ENCODE assay signal across 8 mouse cellular contexts in the genomic region with DNA sequence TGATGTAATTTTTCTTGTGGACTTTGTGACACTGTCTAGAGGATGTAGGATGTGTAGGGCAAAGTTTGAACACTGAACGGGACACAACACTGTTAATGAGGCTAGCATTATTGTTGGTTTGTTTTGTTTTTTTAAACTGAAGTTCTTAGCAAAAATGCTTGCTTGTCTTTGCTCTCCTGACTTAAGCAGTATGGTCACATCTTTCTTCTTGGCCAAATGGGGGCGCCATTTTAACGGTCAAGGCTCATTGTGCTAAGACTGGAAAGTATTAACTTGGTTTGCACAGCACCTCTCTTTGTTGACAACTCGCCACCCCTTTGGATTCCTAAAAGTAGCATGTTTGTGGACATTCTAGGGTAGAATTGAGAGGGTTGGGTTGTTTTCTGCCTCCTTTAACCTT. TPM values are rescaled to one million over a fixed set of nuclear protein-coding genes. Genes with fewer than 3 reads are reported as not detected.
A peak's percentile ranks its signal among the peaks of the same experiment; 100 is the strongest.
DNase-seq lines count a peak whose midpoint lies in the region; ATAC-seq and TF ChIP-seq lines count a peak whose summit lies in the region.

No protein-coding gene starts in this region.

- WGBS in heart, adult 2 months: 14% methylated on average over 4 of the region's 4 CpGs
- WGBS in heart, embryonic 13.5 days: 16% methylated on average over 4 of the region's 4 CpGs
- WGBS in limb, embryonic 10.5 days: 29% methylated on average over 4 of the region's 4 CpGs
- WGBS in midbrain, postnatal 0 days: 23% methylated on average over 4 of the region's 4 CpGs

- no peak for TF ChIP-seq EP300 in heart, adult 2 months (IDR thresholded peaks at IDR 0.05; ENCODE audit: insufficient read depth, low read depth, low read length)
- TF ChIP-seq EP300 in ES-Bruce4 (IDR thresholded peaks at IDR 0.05; ENCODE audit: insufficient read depth, low read depth, low read length): no peak

- peaks cover 2% of the 10 kb centered on the region for H3K4me1 ChIP-seq in heart, adult 2 months (ENCODE audit: control insufficient read depth, insufficient read depth, low read length)
- no peaks in the 10 kb centered on the region for H3K4me1 ChIP-seq in ES-Bruce4 (ENCODE audit: control insufficient read depth, insufficient read depth, low read length)
- H3K4me1 ChIP-seq in heart, embryonic 13.5 days: peaks cover 27% of the 10 kb centered on the region
- H3K4me1 ChIP-seq in limb, embryonic 10.5 days: peaks cover 25% of the 10 kb centered on the region
- 0 out of 2 replicates have a peak, but pooled peaks cover 9% of the 10 kb centered on the region for H3K4me1 ChIP-seq in midbrain, postnatal 0 days (ENCODE audit: insufficient read depth, low read length)

- H3K27ac ChIP-seq in heart, adult 2 months: no peak overlapping the region
- no peak overlapping the region for H3K27ac ChIP-seq in ES-Bruce4 (ENCODE audit: insufficient read depth, low read length)
- no peak overlapping the region; the same call in 1 of the 2 replicates for H3K27ac ChIP-seq in heart, embryonic 13.5 days (replicated peaks)
- peak overlapping the region; percentile 94; the same call in 1 of the 2 replicates for H3K27ac ChIP-seq in limb, embryonic 10.5 days
- no peak overlapping the region for H3K27ac ChIP-seq in midbrain, postnatal 0 days (ENCODE audit: low read depth, low read length)

- H3K4me3 ChIP-seq in heart, adult 2 months: no peak overlapping the region; the same call in 1 of the 2 replicates
- H3K4me3 ChIP-seq in ES-Bruce4 (ENCODE audit: low read depth, low read length): peak overlapping the region; percentile 18
- peak overlapping the region; percentile 72 for H3K4me3 ChIP-seq in heart, embryonic 13.5 days
- peak overlapping the region; percentile 79 for H3K4me3 ChIP-seq in limb, embryonic 10.5 days
- peak overlapping the region; percentile 62 for H3K4me3 ChIP-seq in midbrain, postnatal 0 days (ENCODE audit: low read depth, low read length)

- no peak for ATAC-seq in heart, embryonic 13.5 days (ENCODE audit: extremely low read depth, insufficient number of reproducible peaks, low FRiP score, low TSS enrichment)
- no peak for ATAC-seq in midbrain, postnatal 0 days (ENCODE audit: low FRiP score)

- peaks cover 4% of the 10 kb centered on the region for H3K36me3 ChIP-seq in heart, adult 2 months (ENCODE audit: control insufficient read depth, insufficient read depth, low read length)
- H3K36me3 ChIP-seq in ES-Bruce4 (ENCODE audit: control insufficient read depth, insufficient read depth, low read length, poor library complexity, severe bottlenecking): peaks cover 42% of the 10 kb centered on the region
- peaks cover 58% of the 10 kb centered on the region for H3K36me3 ChIP-seq in heart, embryonic 13.5 days
- H3K36me3 ChIP-seq in limb, embryonic 10.5 days: peaks cover 61% of the 10 kb centered on the region
- H3K36me3 ChIP-seq in midbrain, postnatal 0 days (ENCODE audit: insufficient read depth, low read length): peaks cover 37% of the 10 kb centered on the region

- no peaks in the 10 kb centered on the region for H3K9me3 ChIP-seq in ES-Bruce4 (replicated peaks; ENCODE audit: control insufficient read depth, insufficient read depth, low read length, poor library complexity, severe bottlenecking)
- no peaks in the 10 kb centered on the region for H3K9me3 ChIP-seq in heart, embryonic 13.5 days
- H3K9me3 ChIP-seq in limb, embryonic 10.5 days (replicated peaks): no peaks in the 10 kb centered on the region
- no peaks in the 10 kb centered on the region for H3K9me3 ChIP-seq in midbrain, postnatal 0 days (ENCODE audit: low read length)

- no peak for DNase-seq in heart, adult 2 months
- DNase-seq in heart, adult 9 months (ENCODE audit: low spot score in 2 of 2): no peak
- peak; percentile 45 for DNase-seq in cerebellum, adult 9-11 months
- DNase-seq in limb, embryonic 10.5 days (ENCODE audit: low spot score): no peak
- peak; percentile 42 for DNase-seq in midbrain, postnatal 0 days (ENCODE audit: low spot score)
- DNase-seq in spleen, postnatal 4 days (ENCODE audit: low spot score in 2 of 2): no peak

- no peaks in the 10 kb centered on the region; the same call in 1 of the 2 replicates for H3K79me2 ChIP-seq in heart, adult 2 months (replicated peaks; ENCODE audit: control insufficient read depth, insufficient read depth, low read length)

- H3K4me2 ChIP-seq in heart, embryonic 13.5 days: peak overlapping the region; percentile 86
- H3K4me2 ChIP-seq in midbrain, postnatal 0 days (ENCODE audit: low read depth, low read length, poor library complexity, severe bottlenecking): peak overlapping the region; percentile 62

- peak; percentile 59 for TF ChIP-seq CTCF in heart, adult 2 months (IDR thresholded peaks at IDR 0.05)
- peak; percentile 27 for TF ChIP-seq CTCF in ES-Bruce4 (IDR thresholded peaks at IDR 0.05; ENCODE audit: low read depth, low read length)
- TF ChIP-seq CTCF in midbrain, postnatal 0 days (IDR thresholded peaks at IDR 0.05): peak; percentile 62

- no peak for TF ChIP-seq POLR2A in heart, adult 2 months (IDR thresholded peaks at IDR 0.05; ENCODE audit: insufficient read depth, low read depth, low read length)
- TF ChIP-seq POLR2A in ES-Bruce4 (IDR thresholded peaks at IDR 0.05; ENCODE audit: insufficient read depth, low read length): no peak

- intact Hi-C loops in heart, adult 2 months (cut with DNase I): loop anchor here (2.0 to 5.0 kb wide), 2 partner anchors 65 to 145 kb away; no protein-coding TSS in a partner anchor

- H3K27me3 ChIP-seq in heart, adult 2 months (ENCODE audit: control insufficient read depth, insufficient read depth, low read length): no peaks in the 10 kb centered on the region
- no peaks in the 10 kb centered on the region for H3K27me3 ChIP-seq in ES-Bruce4 (ENCODE audit: control insufficient read depth, insufficient read depth, low read length, poor library complexity, severe bottlenecking)
- H3K27me3 ChIP-seq in heart, embryonic 13.5 days (replicated peaks): no peaks in the 10 kb centered on the region
- no peaks in the 10 kb centered on the region for H3K27me3 ChIP-seq in limb, embryonic 10.5 days (ENCODE audit: low read depth, poor library complexity, severe bottlenecking)
- no peaks in the 10 kb centered on the region for H3K27me3 ChIP-seq in midbrain, postnatal 0 days (ENCODE audit: insufficient read depth, low read length)

- H3K9ac ChIP-seq in heart, adult 2 months (ENCODE audit: low read depth, low read length): 0 out of 2 replicates have a peak overlapping the region, but pooled peaks have one; percentile 10
- H3K9ac ChIP-seq in ES-Bruce4 (ENCODE audit: low read depth, poor library complexity, severe bottlenecking): peak overlapping the region; percentile 55
- peak overlapping the region; percentile 96 for H3K9ac ChIP-seq in heart, embryonic 13.5 days
- no peak overlapping the region; the same call in 1 of the 2 replicates for H3K9ac ChIP-seq in midbrain, postnatal 0 days (replicated peaks; ENCODE audit: low read length, poor library complexity, severe bottlenecking)

RNA-seq across cellular contexts. Expression of gene Ahsa1, which starts 1.4 kb away (rescaled TPM):
- total RNA-seq in heart, adult 2 months (2021): 100 to 1,000 TPM; 138 to 153 TPM
- polyA plus RNA-seq in heart, adult 2 months (2012; rRNA removed): 74.5 and 85.8 TPM in 2 replicates
- 195 and 198 TPM in 2 replicates for polyA plus RNA-seq in ES-Bruce4 (2011; ENCODE audit: insufficient read depth, insufficient read length, low read depth, missing spikeins)
- polyA plus RNA-seq in heart, embryonic 13.5 days (2015; fragmentation: Nextera tagmentation; extraction: Ambion mirVana): 174 and 206 TPM in 2 replicates
- 294 and 332 TPM in 2 replicates for polyA plus RNA-seq in limb, embryonic 10.5 days (2016; fragmentation: Nextera tagmentation; extraction: Ambion mirVana)
- 113 and 116 TPM in 2 replicates for total RNA-seq in midbrain, postnatal 0 days (2014; rRNA removed)
- 169 and 182 TPM in 2 replicates for polyA plus RNA-seq in midbrain, postnatal 0 days (2015; fragmentation: Nextera tagmentation; extraction: Ambion mirVana)

RNA-seq across cellular contexts. Expression of gene Vipas39, which starts 1.6 kb away (rescaled TPM):
- 10 to 100 TPM; 23.2 to 25.5 TPM for total RNA-seq in heart, adult 2 months (2021)
- polyA plus RNA-seq in heart, adult 2 months (2012; rRNA removed): 23.3 and 39.7 TPM in 2 replicates
- polyA plus RNA-seq in ES-Bruce4 (2011; ENCODE audit: insufficient read depth, insufficient read length, low read depth, missing spikeins): 31.0 and 33.8 TPM in 2 replicates
- 32.4 and 34.4 TPM in 2 replicates for polyA plus RNA-seq in heart, embryonic 13.5 days (2015; fragmentation: Nextera tagmentation; extraction: Ambion mirVana)
- 50.5 and 56.7 TPM in 2 replicates for polyA plus RNA-seq in limb, embryonic 10.5 days (2016; fragmentation: Nextera tagmentation; extraction: Ambion mirVana)
- total RNA-seq in midbrain, postnatal 0 days (2014; rRNA removed): 59.4 and 61.5 TPM in 2 replicates
- polyA plus RNA-seq in midbrain, postnatal 0 days (2015; fragmentation: Nextera tagmentation; extraction: Ambion mirVana): 48.7 and 51.2 TPM in 2 replicates

RNA-seq across cellular contexts. Expression of gene Noxred1, which starts 29.1 kb away (rescaled TPM):
- total RNA-seq in heart, adult 2 months (2021): under 1 TPM; 0.39 to 0.61 TPM
- 0.47 and 0.67 TPM in 2 replicates for polyA plus RNA-seq in heart, adult 2 months (2012; rRNA removed)
- 4.8 and 6.1 TPM in 2 replicates for polyA plus RNA-seq in ES-Bruce4 (2011; ENCODE audit: insufficient read depth, insufficient read length, low read depth, missing spikeins)
- 0.60 and 0.80 TPM in 2 replicates for polyA plus RNA-seq in heart, embryonic 13.5 days (2015; fragmentation: Nextera tagmentation; extraction: Ambion mirVana)
- polyA plus RNA-seq in limb, embryonic 10.5 days (2016; fragmentation: Nextera tagmentation; extraction: Ambion mirVana): 0.59 and 0.94 TPM in 2 replicates
- 0.88 and 2.2 TPM in 2 replicates for total RNA-seq in midbrain, postnatal 0 days (2014; rRNA removed)
- polyA plus RNA-seq in midbrain, postnatal 0 days (2015; fragmentation: Nextera tagmentation; extraction: Ambion mirVana): 0.30 and 0.36 TPM in 2 replicates

RNA-seq across cellular contexts. Expression of gene Ism2, which starts 31.8 kb away (rescaled TPM):
- not detected for total RNA-seq in heart, adult 2 months (2021)
- 0.09 and 0.18 TPM in 2 replicates for polyA plus RNA-seq in heart, adult 2 months (2012; rRNA removed)
- 5.5 and 5.9 TPM in 2 replicates for polyA plus RNA-seq in ES-Bruce4 (2011; ENCODE audit: insufficient read depth, insufficient read length, low read depth, missing spikeins)
- 0.75 and 0.90 TPM in 2 replicates for polyA plus RNA-seq in heart, embryonic 13.5 days (2015; fragmentation: Nextera tagmentation; extraction: Ambion mirVana)
- 1.0 and 1.2 TPM in 2 replicates for polyA plus RNA-seq in limb, embryonic 10.5 days (2016; fragmentation: Nextera tagmentation; extraction: Ambion mirVana)
- 1.3 and 4.0 TPM in 2 replicates for total RNA-seq in midbrain, postnatal 0 days (2014; rRNA removed)
- polyA plus RNA-seq in midbrain, postnatal 0 days (2015; fragmentation: Nextera tagmentation; extraction: Ambion mirVana): 1.3 and 1.6 TPM in 2 replicates

Comparison
In these comparisons a context has a peak if more than half of its experiments do, and no peak if none do; other contexts are left out.
1. DNase-seq: peak in cerebellum, adult 9-11 months (single experiment) and midbrain, postnatal 0 days (single experiment); none in heart, adult 2 months (0 of 2), heart, adult 9 months (0 of 2), limb, embryonic 10.5 days (single experiment) and spleen, postnatal 4 days (0 of 2).
2. Peak in every context shown above with its lines, with median percentiles within 50 percentile points of each other: CTCF ChIP-seq.